Mouse (Mus musculus) stomach, embryonic 14.5 days (tissue): ENCODE measurements at regions not wholly inside any gene's neighbourhood (a gene's known extent, or its start where the extent isn't known, plus 50 kb on each side); places are given as distances from the start of the nearest gene placed in this dataset.

Source experiments
- ATAC-seq: fragments of 200-750 bp; cut with Nextera tagmentation; 2 replicates; pipeline ENCODE4 v1.8.0; 2017; ENCODE audit warnings: low read depth, moderate TSS enrichment; ENCODE audit not compliant: insufficient number of reproducible peaks, insufficient read depth, low FRiP score
- H3K27ac ChIP-seq: fragments of 300-500 bp; sonication (generic); 2 replicates; pipeline ENCODE4 v1.5.1; 2014; ENCODE audit warnings: mild to moderate bottlenecking, low read length, moderate library complexity, mixed read lengths
- H3K27me3 ChIP-seq: fragments of 300-500 bp; sonication (generic); 2 replicates; pipeline ENCODE4 v1.6.1; 2014; ENCODE audit warnings: low read length, control low read depth, mixed read lengths; ENCODE audit not compliant: control insufficient read depth, insufficient read depth
- H3K36me3 ChIP-seq: fragments of 300-500 bp; sonication (generic); 2 replicates; pipeline ENCODE4 v1.6.1; 2014; ENCODE audit warnings: mild to moderate bottlenecking, control low read depth, low read length, moderate library complexity, mixed read lengths; ENCODE audit not compliant: control insufficient read depth, insufficient read depth
- H3K4me1 ChIP-seq: fragments of 300-500 bp; sonication (generic); 2 replicates; pipeline ENCODE4 v1.6.1; 2014; ENCODE audit warnings: low read length, control low read depth, mixed read lengths; ENCODE audit not compliant: control insufficient read depth, insufficient read depth
- H3K4me2 ChIP-seq: fragments of 300-500 bp; sonication (generic); replicated peaks from 2 replicates; pipeline ENCODE4 v1.6.1; 2014; ENCODE audit warnings: low read depth, low read length, control low read depth
- H3K4me3 ChIP-seq: fragments of 300-500 bp; sonication (generic); 2 replicates; pipeline ENCODE4 v1.5.1; 2014; ENCODE audit warnings: low read depth, low read length, control low read depth
- H3K9ac ChIP-seq: fragments of 300-500 bp; sonication (generic); replicated peaks from 2 replicates; pipeline ENCODE4 v1.6.1; 2014; ENCODE audit warnings: low read depth, mild to moderate bottlenecking, control low read depth, low read length, moderate library complexity, mixed read lengths
- H3K9me3 ChIP-seq: fragments of 300-500 bp; sonication (generic); 2 replicates; pipeline ENCODE4 v1.6.1; 2016; ENCODE audit warnings: low read depth, low read length, control low read depth; ENCODE audit not compliant: control insufficient read depth
- WGBS: fragments of 180-500 bp; shearing (Covaris S2); extraction: QIAGEN DNeasy Blood & Tissue Kit; methylation state at CpG from one replicate; pipeline ENCODE4 v1.1.7; 2014; 5-methylcytosine and 5-hydroxymethylcytosine counted together

- Histone ChIP-seq H3K27me3 (no peaks in the 10 kb centered on the region), H3K36me3 (no peaks in the 10 kb centered on the region), H3K27ac (no peak overlapping the region), H3K9ac (no peak overlapping the region), H3K4me3 (no peak overlapping the region), H3K4me1 (no peaks in the 10 kb centered on the region), H3K4me2 (no peak overlapping the region), H3K9me3 (no peaks in the 10 kb centered on the region)
- no peak for ATAC-seq
- WGBS: 81% methylated on average over 5 of the region's 5 CpGs
Observed at GRCm38 (mm10) chr17:50438960-50439359, 70.2 kb upstream of the Plcl2 start.

- no peak overlapping the region for H3K27ac ChIP-seq
- H3K4me3 ChIP-seq: no peak overlapping the region
- 68% methylated on average over 3 of the region's 3 CpGs for WGBS
- H3K27me3 ChIP-seq: no peaks in the 10 kb centered on the region
- no peaks in the 10 kb centered on the region for H3K4me1 ChIP-seq
- no peak overlapping the region for H3K4me2 ChIP-seq
- no peaks in the 10 kb centered on the region for H3K36me3 ChIP-seq
- H3K9ac ChIP-seq: no peak overlapping the region
- no peak for ATAC-seq
- H3K9me3 ChIP-seq: no peaks in the 10 kb centered on the region
Observed at GRCm38 (mm10) chr17:50439365-50439764, 69.8 kb upstream of the Plcl2 start.

- 85% methylated on average over 5 of the region's 5 CpGs for WGBS
- Histone ChIP-seq H3K27me3 (no peaks in the 10 kb centered on the region), H3K4me1 (no peaks in the 10 kb centered on the region), H3K27ac (no peak overlapping the region), H3K9ac (no peak overlapping the region), H3K4me3 (no peak overlapping the region), H3K4me2 (no peak overlapping the region), H3K36me3 (no peaks in the 10 kb centered on the region), H3K9me3 (no peaks in the 10 kb centered on the region)
- no peak for ATAC-seq
Observed at GRCm38 (mm10) chr17:50442062-50442461, 67.1 kb upstream of the Plcl2 start.

- Histone ChIP-seq H3K36me3 (no peaks in the 10 kb centered on the region), H3K9ac (no peak overlapping the region), H3K27ac (no peak overlapping the region), H3K9me3 (no peaks in the 10 kb centered on the region), H3K4me2 (no peak overlapping the region), H3K27me3 (no peaks in the 10 kb centered on the region), H3K4me3 (no peak overlapping the region), H3K4me1 (no peaks in the 10 kb centered on the region)
- ATAC-seq: no peak
- 92% methylated on average over 6 of the region's 6 CpGs for WGBS
Observed at GRCm38 (mm10) chr17:50442905-50443304, 66.3 kb upstream of the Plcl2 start.

GRCm38 (mm10) chr17:50443376-50444022 lies 65.7 kb upstream of the Plcl2 start:
- no peaks in the 10 kb centered on the region for H3K27me3 ChIP-seq
- H3K9me3 ChIP-seq: no peaks in the 10 kb centered on the region
- H3K9ac ChIP-seq: no peak overlapping the region
- no peaks in the 10 kb centered on the region for H3K4me1 ChIP-seq
- 61% methylated on average over 6 of the region's 6 CpGs for WGBS
- H3K4me2 ChIP-seq: no peak overlapping the region
- H3K4me3 ChIP-seq: no peak overlapping the region
- H3K27ac ChIP-seq: no peak overlapping the region
- no peaks in the 10 kb centered on the region for H3K36me3 ChIP-seq
- ATAC-seq: no peak

GRCm38 (mm10) chr17:50444023-50444389 lies 65.2 kb upstream of the Plcl2 start:
- no peak overlapping the region for H3K4me3 ChIP-seq
- 61% methylated on average over 1 of the region's 1 CpGs for WGBS
- ATAC-seq: no peak
- no peaks in the 10 kb centered on the region for H3K36me3 ChIP-seq
- no peaks in the 10 kb centered on the region for H3K9me3 ChIP-seq
- no peaks in the 10 kb centered on the region for H3K4me1 ChIP-seq
- no peaks in the 10 kb centered on the region for H3K27me3 ChIP-seq
- no peak overlapping the region for H3K27ac ChIP-seq
- H3K9ac ChIP-seq: no peak overlapping the region
- H3K4me2 ChIP-seq: no peak overlapping the region

- Histone ChIP-seq H3K9ac (no peak overlapping the region), H3K9me3 (no peaks in the 10 kb centered on the region), H3K4me3 (no peak overlapping the region), H3K27me3 (no peaks in the 10 kb centered on the region), H3K4me1 (no peaks in the 10 kb centered on the region), H3K36me3 (no peaks in the 10 kb centered on the region), H3K4me2 (no peak overlapping the region), H3K27ac (no peak overlapping the region)
- WGBS: 66% methylated on average over 6 of the region's 6 CpGs
- ATAC-seq: no peak
Observed at GRCm38 (mm10) chr17:50448693-50449092, 60.5 kb upstream of the Plcl2 start.

- Histone ChIP-seq H3K27me3 (no peaks in the 10 kb centered on the region), H3K9me3 (no peaks in the 10 kb centered on the region), H3K4me3 (no peak overlapping the region), H3K27ac (no peak overlapping the region), H3K9ac (no peak overlapping the region), H3K4me1 (no peaks in the 10 kb centered on the region), H3K4me2 (no peak overlapping the region), H3K36me3 (no peaks in the 10 kb centered on the region)
- 81% methylated on average over 3 of the region's 3 CpGs for WGBS
- no peak for ATAC-seq
Observed at GRCm38 (mm10) chr17:50451606-50452005, 57.6 kb upstream of the Plcl2 start.

GRCm38 (mm10) chr17:50453524-50453923 lies 55.7 kb upstream of the Plcl2 start:
- no peak overlapping the region for H3K4me2 ChIP-seq
- no peaks in the 10 kb centered on the region for H3K4me1 ChIP-seq
- no peaks in the 10 kb centered on the region for H3K9me3 ChIP-seq
- no peak overlapping the region for H3K27ac ChIP-seq
- no peaks in the 10 kb centered on the region for H3K36me3 ChIP-seq
- ATAC-seq: no peak
- no peaks in the 10 kb centered on the region for H3K27me3 ChIP-seq
- no peak overlapping the region for H3K4me3 ChIP-seq
- no peak overlapping the region for H3K9ac ChIP-seq
